Mouse (Mus musculus): Measurements from ENCODE around the gene Olfr491.

Gene Olfr491

DNA sequence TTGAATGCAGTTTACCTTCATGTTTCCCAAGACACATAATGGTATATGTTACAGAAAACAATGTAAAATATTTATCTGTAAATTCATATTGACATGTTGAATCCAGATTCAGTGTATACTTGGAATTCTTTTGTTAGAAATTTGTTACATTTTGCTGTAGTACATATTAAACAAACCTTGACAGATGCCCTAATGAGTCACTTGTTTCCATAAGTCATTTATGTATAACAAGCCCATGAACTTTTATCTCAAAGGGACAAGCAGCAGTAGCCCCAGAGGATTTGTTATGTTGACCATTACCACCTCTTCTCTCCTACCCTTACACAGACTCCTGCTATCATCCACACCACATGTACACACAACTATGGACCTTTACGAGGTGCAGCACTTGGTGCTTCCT, at the start of gene Olfr491:
Gene Olfr491, plus strand, starts transcription at position 301 of the 400 bp plus-strand sequence.
- no peak for DNase-seq

DNA sequence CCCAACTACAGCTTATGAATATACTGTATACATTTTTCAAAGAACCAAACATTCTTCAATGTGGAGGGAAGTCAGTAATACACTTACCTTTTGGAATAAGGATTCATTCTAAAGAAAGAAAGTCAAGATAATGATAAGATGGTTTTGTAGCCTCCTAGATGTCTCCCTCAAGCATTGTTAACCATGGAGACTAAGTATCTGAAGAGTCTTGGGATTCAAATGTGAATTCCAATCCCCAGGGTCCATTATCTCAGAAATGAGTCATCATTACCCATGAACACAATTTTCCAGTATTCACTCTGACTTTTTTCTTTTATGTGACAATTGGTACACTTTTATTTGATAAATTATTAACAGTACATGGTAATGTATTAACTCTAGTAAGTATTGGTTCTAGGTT, 24.4 kb upstream of the Olfr491 start, which contains the start of gene Olfr490:
Gene Olfr490, minus strand, starts transcription at position 101 of the 400 bp plus-strand sequence.
- DNase-seq, result no peak

DNA sequence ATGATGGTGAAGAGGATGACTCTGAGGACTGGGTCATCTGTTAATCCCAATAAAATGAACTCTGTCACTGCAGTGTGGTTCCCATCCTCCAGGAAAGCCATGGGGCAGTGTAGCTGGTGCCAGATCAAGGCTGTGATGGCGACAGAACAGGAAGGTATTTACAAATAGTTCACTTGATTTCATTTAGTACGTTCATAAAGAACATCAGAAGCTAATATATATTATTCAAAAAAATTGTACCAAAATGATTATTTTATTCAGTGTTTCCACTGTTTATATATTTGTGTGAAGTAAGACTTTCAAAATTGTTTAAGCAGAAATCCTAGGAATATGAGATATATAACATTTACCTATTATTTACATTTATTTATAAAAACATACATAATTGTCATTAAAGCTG, 10.3 kb downstream of the Olfr491 start, which contains the start of gene Olfr492:
Gene Olfr492, minus strand, starts transcription at position 101 of the 400 bp plus-strand sequence.
- no peak for DNase-seq

DNA sequence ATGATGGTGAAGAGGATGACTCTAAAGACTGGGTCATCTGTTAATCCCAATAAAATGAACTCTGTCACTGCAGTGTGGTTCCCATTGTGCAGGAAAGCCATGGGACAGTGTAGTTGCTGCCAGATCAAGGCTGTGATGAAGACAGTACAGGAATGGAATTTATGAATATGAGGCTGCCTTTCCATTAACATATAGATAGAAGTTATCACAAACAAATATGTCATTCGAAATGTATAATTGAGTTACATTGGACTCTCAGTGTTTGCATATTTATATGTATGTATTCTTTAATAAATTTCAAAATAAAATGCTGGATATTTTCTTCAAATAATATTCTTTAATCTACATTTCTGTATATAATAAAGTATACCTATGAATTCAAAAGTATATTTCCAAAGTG, 33.6 kb downstream of the Olfr491 start, which contains the start of gene Olfr493:
Gene Olfr493, minus strand, starts transcription at position 101 of the 400 bp plus-strand sequence.
- no peak for DNase-seq

DNA sequence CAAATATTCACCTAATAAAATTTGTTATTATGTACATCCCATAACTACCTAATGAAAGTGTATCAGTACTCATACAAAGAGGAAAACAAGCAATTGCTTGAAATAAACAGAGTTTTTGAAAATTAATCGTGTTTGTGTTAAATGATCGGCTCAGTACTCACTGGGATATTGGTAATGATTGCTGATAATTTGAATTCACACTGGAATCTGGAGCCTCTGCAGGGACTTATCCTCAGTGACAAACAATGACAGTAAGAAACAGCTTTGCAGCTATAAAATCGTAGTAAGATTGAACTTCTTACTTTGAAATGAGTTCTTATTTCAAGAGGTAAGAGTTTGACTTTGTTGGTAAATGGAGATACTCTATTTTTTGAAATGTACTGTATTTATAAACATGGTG, 51.8 kb downstream of the Olfr491 start, which contains the start of gene Olfr494:
Gene Olfr494, plus strand, starts transcription at position 301 of the 400 bp plus-strand sequence.
- no peak for DNase-seq
